Mouse (Mus musculus) small intestine, adult 2 months (tissue): ENCODE data around the gene Sox1.

Experiments used
- CTCF ChIP-seq: fragments of 200-500 bp; IDR thresholded peaks from 2 replicates; pipeline ENCODE4 v1.5.1; 2012; ENCODE audit warnings: low read depth, mild to moderate bottlenecking, control low read depth, inconsistent platforms, low read length, moderate library complexity, mixed read lengths; ENCODE audit not compliant: insufficient replicate concordance, insufficient read length; ENCODE audit errors: extremely low read depth
- POLR2A ChIP-seq: fragments of 200-500 bp; IDR thresholded peaks from 2 replicates; pipeline ENCODE4 v1.6.1; 2012; ENCODE audit warnings: low read depth, mild to moderate bottlenecking, control low read depth, inconsistent platforms, low read length, moderate library complexity

DNA sequence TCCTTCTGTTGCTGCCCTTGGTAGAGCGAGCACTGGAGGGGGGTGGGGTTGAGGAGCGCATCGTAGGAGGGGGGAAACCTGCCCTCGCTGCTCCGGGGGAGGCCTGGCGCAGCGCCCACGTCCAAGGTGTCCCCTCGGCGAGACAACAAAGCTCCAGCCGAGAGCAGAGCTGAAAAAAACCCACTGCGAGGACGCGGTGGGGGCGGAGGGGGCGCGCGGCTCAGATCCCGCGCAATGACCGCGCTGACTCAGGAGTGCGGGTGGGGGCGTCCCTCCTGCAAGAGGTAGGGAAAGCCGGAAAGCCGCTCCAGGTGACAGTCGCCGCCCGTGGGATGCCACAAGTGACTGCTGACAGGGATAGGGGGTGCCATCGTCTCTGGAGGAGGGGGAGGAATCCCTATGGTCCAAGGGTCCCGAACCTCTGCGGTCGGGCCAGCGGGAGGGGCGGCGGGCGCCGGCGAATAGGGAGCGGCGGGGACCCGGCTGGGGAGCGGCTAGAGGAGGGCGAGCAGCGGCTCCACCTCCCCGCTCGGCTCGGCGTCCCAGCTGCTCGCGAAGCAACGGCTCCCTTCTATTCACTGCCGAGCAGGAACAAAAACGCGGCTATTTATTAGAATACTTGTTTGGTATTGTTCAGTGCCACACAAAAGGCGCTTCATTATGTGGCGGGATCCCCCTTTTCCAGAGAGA lies 10.0 kb upstream of the Sox1 start:
- no peak for TF ChIP-seq CTCF
- no peak for TF ChIP-seq POLR2A
